Mouse (Mus musculus) cerebellum, postnatal 25 days (tissue): ENCODE data around the gene Sema3g.

Experiments used
- DNase-seq, 2 experiments: peaks; one replicate each; pipeline ENCODE4 v3.0.0; 2021; ENCODE audit warnings: mixed read lengths in 2 of 2

Gene Sema3g

GRCm38 (mm10) chr14:31197547-31198516, 19.8 kb upstream of the Sema3g start:
- peak; percentile 42 to 69 for DNase-seq

- DNase-seq: no peak
Observed at GRCm38 (mm10) chr14:31199599-31199998, 18.1 kb upstream of the Sema3g start.

GRCm38 (mm10) chr14:31200038-31200437, 17.6 kb upstream of the Sema3g start:
- no peak for DNase-seq

GRCm38 (mm10) chr14:31204844-31205243, 12.8 kb upstream of the Sema3g start:
- DNase-seq: no peak

GRCm38 (mm10) chr14:31205244-31205561, 12.5 kb upstream of the Sema3g start:
- DNase-seq: no peak

- DNase-seq: peak; percentile 73 to 78
Observed at GRCm38 (mm10) chr14:31205562-31206467, 11.8 kb upstream of the Sema3g start.

- peak; percentile 96 to 99 for DNase-seq
Observed at GRCm38 (mm10) chr14:31206472-31206981, 11.1 kb upstream of the Sema3g start.

GRCm38 (mm10) chr14:31207070-31207830, 10.4 kb upstream of the Sema3g start:
- DNase-seq: peak in 1 of 2 experiments; percentile 61

- no peak for DNase-seq
Observed at GRCm38 (mm10) chr14:31208084-31208483, 9.6 kb upstream of the Sema3g start, which contains the start of gene Tnnc1. TSS of gene Tnnc1 (plus strand) at chr14:31208312.

- no peak for DNase-seq
Observed at GRCm38 (mm10) chr14:31209133-31209557, 8.5 kb upstream of the Sema3g start.

- no peak for DNase-seq
Observed at GRCm38 (mm10) chr14:31211854-31212253, 5.8 kb upstream of the Sema3g start.

- DNase-seq: no peak
Observed at GRCm38 (mm10) chr14:31212499-31212898, 5.2 kb upstream of the Sema3g start.

- DNase-seq: no peak
Observed at GRCm38 (mm10) chr14:31213868-31214267, 3.8 kb upstream of the Sema3g start.

GRCm38 (mm10) chr14:31214684-31215083, 3.0 kb upstream of the Sema3g start:
- no peak for DNase-seq

GRCm38 (mm10) chr14:31215157-31216002, 2.3 kb upstream of the Sema3g start:
- DNase-seq: peak; percentile 81 to 87

GRCm38 (mm10) chr14:31216846-31217245, 814 bp upstream of the Sema3g start, which contains the start of gene Nisch:
TSS of gene Nisch (minus strand) at chr14:31216946.
- no peak for DNase-seq

GRCm38 (mm10) chr14:31226978-31227377, 9.3 kb downstream of the Sema3g start:
- no peak for DNase-seq

- DNase-seq: no peak
Observed at GRCm38 (mm10) chr14:31228234-31228633, 10.6 kb downstream of the Sema3g start.

GRCm38 (mm10) chr14:31230442-31230841, 12.8 kb downstream of the Sema3g start:
- DNase-seq: no peak

- no peak for DNase-seq
Observed at GRCm38 (mm10) chr14:31232404-31233069, 14.9 kb downstream of the Sema3g start.
